In the genomic region with DNA sequence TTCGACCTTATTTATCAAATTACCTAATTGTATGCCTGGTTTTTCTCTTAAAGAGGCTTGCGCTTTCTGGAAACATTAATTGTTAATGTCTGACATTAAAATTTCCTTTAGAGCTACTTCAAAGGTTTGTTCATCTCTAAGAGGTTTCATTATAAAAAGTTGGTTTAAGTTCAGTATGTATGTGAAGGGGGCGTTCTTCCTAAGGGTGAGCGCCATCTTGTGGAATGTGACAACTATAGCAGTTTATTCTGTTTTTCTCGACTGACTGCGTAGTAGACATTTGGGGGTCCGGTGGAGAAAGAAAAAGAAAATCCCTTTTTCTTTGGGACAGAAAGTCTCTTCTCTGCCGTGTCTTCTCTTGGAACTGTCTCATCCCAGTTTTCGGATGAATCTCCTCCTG, we compare ENCODE assay signal across 8 mouse cellular contexts. TPM values are rescaled to one million over a fixed set of nuclear protein-coding genes. Genes with fewer than 3 reads are reported as not detected.
DNase-seq lines count a peak whose midpoint lies in the region; ATAC-seq and TF ChIP-seq lines count a peak whose summit lies in the region.

No protein-coding gene starts in this region.

- H3K27me3 ChIP-seq in liver, embryonic 14.5 days (ENCODE audit: control insufficient read depth, insufficient read depth, low read length) = no peaks in the 10 kb centered on the region
- H3K27me3 ChIP-seq in forebrain, embryonic 10.5 days (ENCODE audit: poor library complexity, severe bottlenecking) = no peaks in the 10 kb centered on the region

- H3K4me3 ChIP-seq in liver, embryonic 14.5 days (ENCODE audit: insufficient read depth in 1 of 2, low read depth in 2 of 2, low read length in 2 of 2) = no peak overlapping the region
- H3K4me3 ChIP-seq in forebrain, embryonic 10.5 days = no peak overlapping the region

- ATAC-seq in liver, embryonic 14.5 days (ENCODE audit: insufficient read depth) = no peak

- no peak for TF ChIP-seq EP300 in liver, embryonic 14.5 days (IDR thresholded peaks at IDR 0.05; ENCODE audit: low read depth)

- H3K9ac ChIP-seq in liver, embryonic 14.5 days (replicated peaks) = no peak overlapping the region

- DNase-seq in embryo, embryonic 10 days (ENCODE audit: low spot score) = peak; percentile 85
- DNase-seq in embryo, embryonic 9.5 days (ENCODE audit: extremely low spot score) = no peak
- DNase-seq in liver, embryonic 14.5 days (ENCODE audit: low read depth in 3 of 3, low spot score in 3 of 3) = peak in 2 of 3 experiments; percentile 6 to 11
- DNase-seq in liver = no peak
- DNase-seq in c-Kit-positive CD71-positive TER-119-positive erythroid progenitor cells, embryonic 14.5 days (ENCODE audit: low spot score) = peak; percentile 12
- peak; percentile 19 for DNase-seq in lung, postnatal 25 days (ENCODE audit: low spot score)
- no peak for DNase-seq in testis, postnatal 14 days (ENCODE audit: low spot score)
- no peak for DNase-seq in forebrain, embryonic 10.5 days (ENCODE audit: extremely low spot score, low spot score)

- whole genome bisulfite sequencing in liver, embryonic 14.5 days (ENCODE audit: insufficient replicate concordance) = 21% methylated on average over 9 of the region's 9 CpGs
- WGBS in forebrain, embryonic 10.5 days = 27% methylated on average over 9 of the region's 9 CpGs

- no peaks in the 10 kb centered on the region for H3K36me3 ChIP-seq in liver, embryonic 14.5 days (replicated peaks; ENCODE audit: control insufficient read depth, insufficient read depth, low read depth)
- H3K36me3 ChIP-seq in forebrain, embryonic 10.5 days (replicated peaks) = no peaks in the 10 kb centered on the region

- no peaks in the 10 kb centered on the region for H3K4me1 ChIP-seq in liver, embryonic 14.5 days (replicated peaks; ENCODE audit: control insufficient read depth in 2 of 2, insufficient read depth in 2 of 2, low read length in 1 of 2)
- H3K4me1 ChIP-seq in forebrain, embryonic 10.5 days = peaks cover 20% of the 10 kb centered on the region

- peak; percentile 32; the same call in 1 of the 2 replicates for TF ChIP-seq CTCF in liver, embryonic 14.5 days (IDR thresholded peaks at IDR 0.05; ENCODE audit: low read depth)

- no peaks in the 10 kb centered on the region for H3K9me3 ChIP-seq in liver, embryonic 14.5 days (ENCODE audit: control insufficient read depth, low read length)
- no peaks in the 10 kb centered on the region for H3K9me3 ChIP-seq in forebrain, embryonic 10.5 days

- no peak overlapping the region for H3K27ac ChIP-seq in liver, embryonic 14.5 days
- H3K27ac ChIP-seq in forebrain, embryonic 10.5 days = no peak overlapping the region

- no peak overlapping the region for H3K4me2 ChIP-seq in liver, embryonic 14.5 days (ENCODE audit: low read depth)

RNA-seq across cellular contexts. Expression of a gene that starts 32.4 kb away (rescaled TPM):
- polyA plus RNA-seq in liver, embryonic 14.5 days (2012; rRNA removed) = not detected in 2 replicates
- polyA plus RNA-seq in liver, embryonic 14.5 days (2014; fragmentation: Nextera tagmentation; extraction: Ambion mirVana) = 0.05 TPM in 1 of 2 replicates, not detected in the other
- 0.70 and 0.74 TPM in 2 replicates for polyA plus RNA-seq in forebrain, embryonic 10.5 days (2016; fragmentation: Nextera tagmentation; extraction: Ambion mirVana)

Comparison
In these comparisons a context has a peak if more than half of its experiments do, and no peak if none do; other contexts are left out.
1. DNase-seq: peak in embryo, embryonic 10 days (single experiment), liver, embryonic 14.5 days (2 of 3), c-Kit-positive CD71-positive TER-119-positive erythroid progenitor cells, embryonic 14.5 days (single experiment) and lung, postnatal 25 days (single experiment); none in embryo, embryonic 9.5 days (single experiment), liver (single experiment), testis, postnatal 14 days (single experiment) and forebrain, embryonic 10.5 days (single experiment).